Mouse (Mus musculus) MEL (cell line): Measurements from ENCODE around the gene Zfp330.

ENCODE experiments used
- CHD2 ChIP-seq: IDR thresholded peaks from 2 replicates; pipeline ENCODE4 v1.6.1; 2011; ENCODE audit warnings: low read length, improper control_type of control experiment
- GABPA ChIP-seq: IDR thresholded peaks from 2 replicates; pipeline ENCODE4 v1.6.1; 2012; ENCODE audit warnings: low read depth, mild to moderate bottlenecking, inconsistent platforms, low read length, improper control_type of control experiment, moderate library complexity
- JUND ChIP-seq: IDR thresholded peaks from 2 replicates; pipeline ENCODE4 v1.6.1; 2011; ENCODE audit warnings: low read depth, mild to moderate bottlenecking, improper control_type of control experiment, low read length
- POLR2A ChIP-seq, 2 experiments: IDR thresholded peaks; 2 replicates each; pipeline ENCODE4 v1.6.1; 2011 to 2012; ENCODE audit warnings: low read length in 2 of 2, mild to moderate bottlenecking in 2 of 2, control low read depth in 1 of 2, improper control_type of control experiment in 1 of 2, low read depth in 1 of 2, moderate library complexity in 1 of 2; ENCODE audit not compliant: control insufficient read depth in 1 of 2, insufficient read depth in 1 of 2, poor library complexity in 1 of 2

- TF ChIP-seq CHD2 (no peak), POLR2A (IDR thresholded peaks at IDR 0.05; ENCODE audit: control insufficient read depth in 1 of 2, insufficient read depth in 1 of 2, low read depth in 1 of 2, low read length in 2 of 2, poor library complexity in 1 of 2) (no peak), JUND (no peak), GABPA (no peak)
Measured at GRCm38 (mm10) chr8:82777945-82778344, 4.0 kb upstream of the Zfp330 start.
